Mouse (Mus musculus): ENCODE measurements around the gene Maz. TPM values are rescaled to one million over a fixed set of nuclear protein-coding genes. Genes with fewer than 3 reads are reported as not detected.

Maz gene
- polyA plus RNA-seq, 2 experiments from 2014 or later = 14.5 to 18.4 TPM

- no peak for ATAC-seq
Observed at GRCm38 (mm10) chr7:127004122-127004875, 22.5 kb downstream of the Maz start.

GRCm38 (mm10) chr7:127003620-127004019 is 23.2 kb downstream of the Maz start:
- ATAC-seq = no peak

DNA sequence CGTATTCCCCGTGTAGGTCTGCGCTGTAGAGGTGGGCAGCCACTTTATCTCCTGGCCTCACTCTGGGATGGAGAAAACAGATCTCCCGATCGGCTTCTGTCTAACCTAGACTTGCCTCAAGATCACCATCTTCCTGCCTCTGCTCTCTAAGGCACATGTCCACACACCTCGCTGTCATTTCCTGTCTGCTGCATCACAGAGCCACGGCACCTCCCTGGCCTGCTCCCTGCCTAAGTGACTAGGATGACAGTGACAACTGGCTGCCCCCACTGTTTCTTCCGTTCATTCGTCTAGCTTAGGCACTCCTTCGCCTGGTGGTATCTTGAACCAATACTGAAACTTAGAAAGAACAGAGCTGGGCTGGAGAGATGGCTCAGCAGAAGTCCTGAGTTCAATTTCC is 27.3 kb downstream of the Maz start:
- peak; percentile 96 for ATAC-seq

DNA sequence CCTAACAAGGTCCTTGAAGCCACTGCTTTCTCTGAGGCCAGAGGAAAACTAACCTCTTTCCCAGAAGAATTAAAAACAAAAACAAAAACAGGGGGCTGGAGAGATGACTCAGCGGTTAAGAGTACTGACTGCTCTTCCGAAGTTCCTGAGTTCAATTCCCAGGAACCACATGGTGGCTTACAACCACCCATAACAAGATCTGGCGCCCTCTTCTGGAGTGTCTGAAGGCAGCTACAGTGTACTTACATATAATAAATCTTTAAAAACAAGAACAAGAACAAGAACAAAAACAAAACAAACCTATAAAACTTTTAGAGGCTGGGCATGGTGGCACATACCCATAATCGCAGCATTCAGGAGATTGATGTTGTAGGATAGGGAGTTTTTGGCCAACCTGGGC is 30.4 kb downstream of the Maz start:
- no peak for ATAC-seq

- no peak for ATAC-seq
Observed at GRCm38 (mm10) chr7:126988816-126989215, 38.0 kb downstream of the Maz start.

DNA sequence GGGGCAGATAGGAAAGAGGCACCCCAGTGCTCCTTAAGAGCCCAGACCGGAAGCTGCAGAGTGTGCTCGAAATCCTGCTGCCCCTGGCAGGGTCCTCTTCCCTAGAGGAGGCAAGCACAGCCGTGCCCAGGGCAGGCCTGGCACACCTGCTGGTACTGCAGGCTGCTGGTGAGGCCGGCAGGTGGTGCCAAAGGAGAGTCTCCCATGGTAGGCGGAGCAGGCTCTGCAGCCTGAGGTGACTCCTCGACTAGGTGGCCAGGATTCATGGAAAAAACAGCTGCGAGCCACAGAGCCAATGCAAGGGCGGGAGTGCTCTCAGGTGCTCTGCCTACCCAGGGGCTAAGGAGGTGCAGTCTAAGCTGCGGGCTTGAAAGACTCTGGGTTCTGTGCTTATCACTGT is 40.5 kb downstream of the Maz start:
- no peak for ATAC-seq

DNA sequence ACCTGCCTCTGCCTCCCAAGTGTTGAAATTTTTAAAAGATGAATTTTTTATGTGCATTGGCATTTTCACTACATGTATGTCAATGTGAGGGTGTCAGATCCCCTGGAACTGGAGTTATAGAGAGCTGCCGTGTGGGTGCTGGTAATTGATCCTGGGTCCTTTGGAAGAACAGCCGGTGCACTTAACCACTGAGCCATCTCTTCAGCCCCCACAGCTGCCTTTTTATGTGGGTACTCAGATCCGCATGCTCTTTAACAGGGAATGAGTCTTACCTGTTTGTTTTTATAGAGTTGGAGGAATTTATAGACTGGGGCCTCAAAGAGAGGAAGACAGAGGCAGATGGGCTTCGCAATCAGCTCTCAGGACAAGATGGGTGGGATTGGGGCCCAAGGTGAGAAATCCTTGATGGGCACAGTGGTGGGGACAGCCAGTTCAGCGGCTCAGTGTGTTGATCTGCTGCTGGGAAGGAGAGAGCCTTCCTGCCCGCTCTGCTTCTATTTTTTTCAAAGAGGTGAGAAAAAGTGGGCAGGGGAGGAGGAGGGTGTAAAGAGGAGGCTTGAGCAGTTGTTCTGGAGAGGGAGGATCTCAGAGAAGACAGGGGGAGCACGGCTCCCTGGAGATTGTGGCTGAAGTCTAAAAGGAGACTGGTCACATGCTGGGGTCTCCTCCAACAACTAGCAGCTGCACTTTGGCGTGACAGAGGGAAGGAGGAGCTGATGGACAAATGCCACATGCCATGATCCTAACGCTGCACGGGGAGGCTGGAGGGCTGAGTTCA is 42.0 kb downstream of the Maz start:
- ATAC-seq = no peak

- no peak for ATAC-seq
Observed at GRCm38 (mm10) chr7:126983113-126983512, 43.7 kb downstream of the Maz start.

- ATAC-seq = no peak
Observed at GRCm38 (mm10) chr7:126982054-126982453, 44.8 kb downstream of the Maz start.

- ATAC-seq = no peak
Observed at GRCm38 (mm10) chr7:126981601-126982000, 45.2 kb downstream of the Maz start.

DNA sequence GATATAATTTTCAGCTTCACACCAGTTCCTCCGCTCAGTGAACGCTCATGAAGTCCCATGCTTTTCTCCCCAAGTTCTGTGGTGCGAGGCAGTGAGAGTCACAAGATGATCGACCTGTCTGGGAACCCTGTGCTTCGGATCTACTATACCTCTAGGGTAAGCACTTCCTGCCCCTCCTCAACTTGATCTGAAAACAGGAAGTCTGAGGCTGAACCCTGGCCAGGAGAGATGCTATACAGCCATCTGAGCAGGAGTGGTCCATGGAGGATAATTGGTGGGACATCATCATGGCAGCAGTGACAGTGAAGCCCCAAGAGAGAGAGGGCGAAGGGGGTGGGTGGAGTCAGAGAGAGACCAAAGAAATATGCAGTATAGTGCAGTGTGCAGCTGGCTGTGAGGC is 48.0 kb downstream of the Maz start:
- peak; percentile 27 for ATAC-seq

DNA sequence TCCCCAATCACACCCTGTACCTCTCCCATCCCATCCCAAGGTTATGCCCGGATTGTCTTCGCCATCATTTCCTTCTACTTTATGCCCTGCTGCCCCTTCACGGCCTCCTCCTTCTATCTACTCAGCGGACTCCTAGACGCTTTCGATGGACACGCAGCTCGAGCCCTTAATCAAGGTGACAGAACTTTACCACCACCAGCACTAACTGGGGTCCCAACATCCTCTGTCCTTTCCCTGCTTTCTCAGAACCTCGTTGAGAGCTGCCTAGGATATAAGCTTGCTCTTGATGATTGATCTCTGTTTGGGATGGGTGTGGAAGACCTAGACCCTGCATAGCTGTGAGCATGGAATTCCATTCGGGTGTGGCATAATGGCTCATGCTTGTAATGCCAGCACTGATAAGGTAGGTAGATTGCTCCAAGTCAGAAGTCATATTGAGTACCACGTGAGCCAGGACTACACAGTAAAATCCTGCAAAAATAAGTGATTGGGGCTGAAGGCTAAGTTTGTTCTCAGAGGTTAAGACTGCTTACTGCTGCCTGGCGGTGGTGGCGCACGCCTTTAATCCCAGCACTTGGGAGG is 49.9 kb downstream of the Maz start:
- ATAC-seq = no peak

GRCm38 (mm10) chr7:126975950-126976866 is 50.6 kb downstream of the Maz start, which contains the start of gene Cdiptos:
Gene Cdiptos, minus strand, starts transcription at chr7:126976098.
- ATAC-seq = peak; percentile 96

DNA sequence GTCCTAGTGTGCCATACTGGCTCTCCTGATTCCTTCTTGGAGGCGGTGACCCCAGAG is 51.1 kb downstream of the Maz start, which contains the start of gene Cdipt:
Gene Cdipt (plus strand): TSS at position 22 of the 57 bp plus-strand sequence.
- ATAC-seq = no peak

GRCm38 (mm10) chr7:126975493-126975892 is 51.3 kb downstream of the Maz start:
- no peak for ATAC-seq

Other genes with a start within 250 kb of the Maz start
- gene Tbx6, start 245.6 kb downstream of the Maz start, polyA plus RNA-seq (2017; shearing (Covaris generic)) = 1 to 10 TPM; 5.9 to 7.5 TPM
- gene Ppp4c, start 234.5 kb downstream of the Maz start, polyA plus RNA-seq (2017; shearing (Covaris generic)) = 100 to 1,000 TPM; 139 to 140 TPM
- gene Fam57b, start 229.4 kb downstream of the Maz start, polyA plus RNA-seq (2017; shearing (Covaris generic)) = not detected
- not detected for gene 4930451I11Rik, start 195.4 kb downstream of the Maz start, polyA plus RNA-seq (2017; shearing (Covaris generic))
- not detected for gene Doc2a, start 179.6 kb downstream of the Maz start, polyA plus RNA-seq (2017; shearing (Covaris generic))
- 10 to 100 TPM; 12.7 to 20.6 TPM for gene Hirip3, start 165.1 kb downstream of the Maz start, polyA plus RNA-seq (2017; shearing (Covaris generic))
- 10 to 100 TPM; 53.9 to 55.7 TPM for gene Ino80e, start 164.7 kb downstream of the Maz start, polyA plus RNA-seq (2017; shearing (Covaris generic))
- gene Taok2, start 142.3 kb downstream of the Maz start, polyA plus RNA-seq (2017; shearing (Covaris generic)) = 10 to 100 TPM; 15.3 to 15.6 TPM
- gene Tmem219, start 104.1 kb downstream of the Maz start, polyA plus RNA-seq (2017; shearing (Covaris generic)) = 10 to 100 TPM; 40.2 to 53.2 TPM
- gene Kctd13, start 98.2 kb downstream of the Maz start, polyA plus RNA-seq (2017; shearing (Covaris generic)) = 1 to 10 TPM; 5.5 to 8.9 TPM
- gene Asphd1, start 77.5 kb downstream of the Maz start, polyA plus RNA-seq (2017; shearing (Covaris generic)) = under 1 TPM; 0.48 to 0.51 TPM
- gene Sez6l2, start 76.5 kb downstream of the Maz start, polyA plus RNA-seq (2017; shearing (Covaris generic)) = 1 to 10 TPM; 1.5 to 1.8 TPM
- gene Cdipt, start 51.1 kb downstream of the Maz start, polyA plus RNA-seq (2017; shearing (Covaris generic)) = 100 to 1,000 TPM; 121 to 152 TPM
- 1 to 10 TPM in 1 of 2 experiments, under 1 TPM in 1; 0.32 to 1.1 TPM for gene Cdiptos, start 50.9 kb downstream of the Maz start, polyA plus RNA-seq (2017; shearing (Covaris generic))
- 10 to 100 TPM; 13.7 to 20.9 TPM for gene Mvp, start 12.4 kb downstream of the Maz start, polyA plus RNA-seq (2017; shearing (Covaris generic))
- 1 to 10 TPM; 1.3 to 2.4 TPM for gene Pagr1b, start 10.6 kb downstream of the Maz start, polyA plus RNA-seq (2017; shearing (Covaris generic))
- gene Pagr1a, start 9.7 kb downstream of the Maz start, polyA plus RNA-seq (2017; shearing (Covaris generic)) = 10 to 100 TPM; 49.2 to 70.1 TPM
- 10 to 100 TPM; 12.5 to 49.1 TPM for gene Gm42742, start 5.9 kb downstream of the Maz start, polyA plus RNA-seq (2017; shearing (Covaris generic))
- gene Prrt2, start 5.8 kb downstream of the Maz start, polyA plus RNA-seq (2017; shearing (Covaris generic)) = 1 to 10 TPM; 2.6 to 3.3 TPM
- 10 to 100 TPM; 13.9 to 20.5 TPM for gene Kif22, start 15.4 kb upstream of the Maz start, polyA plus RNA-seq (2017; shearing (Covaris generic))
- gene Zg16, start 60.3 kb upstream of the Maz start, polyA plus RNA-seq (2017; shearing (Covaris generic)) = under 1 TPM in 1 of 2 experiments, not detected in 1; 0.81 TPM
- 100 to 1,000 TPM; 274 to 321 TPM for gene AI467606, start 64.3 kb upstream of the Maz start, polyA plus RNA-seq (2017; shearing (Covaris generic))
- 10 to 100 TPM in 1 of 2 experiments, 1 to 10 TPM in 1; 7.5 to 15.2 TPM for gene Qprt, start 95.2 kb upstream of the Maz start, polyA plus RNA-seq (2017; shearing (Covaris generic))
- gene Spn, start 110.8 kb upstream of the Maz start, polyA plus RNA-seq (2017; shearing (Covaris generic)) = 100 to 1,000 TPM; 101 to 103 TPM
- gene Cd2bp2, start 169.0 kb upstream of the Maz start, polyA plus RNA-seq (2017; shearing (Covaris generic)) = 10 to 100 TPM; 39.7 to 51.9 TPM
- 10 to 100 TPM; 12.5 to 18.4 TPM for gene Tbc1d10b, start 181.4 kb upstream of the Maz start, polyA plus RNA-seq (2017; shearing (Covaris generic))
- 10 to 100 TPM; 25.4 to 31.5 TPM for gene Mylpf, start 181.9 kb upstream of the Maz start, polyA plus RNA-seq (2017; shearing (Covaris generic))
- gene Zfp553, start 206.0 kb upstream of the Maz start, polyA plus RNA-seq (2017; shearing (Covaris generic)) = 1 to 10 TPM; 6.6 to 7.9 TPM
- gene Sept1, start 206.1 kb upstream of the Maz start, polyA plus RNA-seq (2017; shearing (Covaris generic)) = 100 to 1,000 TPM; 819 to 912 TPM
- gene Zfp771, start 217.2 kb upstream of the Maz start, polyA plus RNA-seq (2017; shearing (Covaris generic)) = 1 to 10 TPM; 1.3 to 1.6 TPM
- 10 to 100 TPM; 39.7 to 50.1 TPM for gene Dctpp1, start 233.7 kb upstream of the Maz start, polyA plus RNA-seq (2017; shearing (Covaris generic))
- 10 to 100 TPM; 17.3 to 23.4 TPM for gene Sephs2, start 247.0 kb upstream of the Maz start, polyA plus RNA-seq (2017; shearing (Covaris generic))